Mouse (Mus musculus) embryonic fibroblast, embryonic 13.5 days (primary cell): ENCODE results near the gene Tepsin.

Source experiments
- CTCF ChIP-seq: IDR thresholded peaks from 2 replicates; pipeline ENCODE4 v1.5.1; 2011; ENCODE audit warnings: mild to moderate bottlenecking, control low read depth, low read length, moderate library complexity, borderline replicate concordance; ENCODE audit not compliant: insufficient read depth
- POLR2A ChIP-seq: IDR thresholded peaks from 2 replicates; pipeline ENCODE4 v1.6.1; 2011; ENCODE audit warnings: low read depth, mild to moderate bottlenecking, control low read depth, low read length, moderate library complexity

- no peak for TF ChIP-seq CTCF
- TF ChIP-seq POLR2A = no peak
Measured at GRCm38 (mm10) chr11:120117626-120118025, 19.1 kb upstream of the Tepsin start.
